Mouse (Mus musculus): ENCODE results near the gene Adamts14. TPM values are rescaled to one million over a fixed set of nuclear protein-coding genes. Genes with fewer than 3 reads are reported as not detected.

The Adamts14 gene
- total RNA-seq, 2 experiments from 2014 or later: 1.8 TPM

Other genes starting within 250 kb of the Adamts14 start
- gene Pcbd1, start 184.1 kb downstream of the Adamts14 start, total RNA-seq (2021): 10 to 100 TPM; 12.6 to 15.1 TPM
- 10 to 100 TPM; 23.5 to 23.9 TPM for gene Sgpl1, start 125.7 kb downstream of the Adamts14 start, total RNA-seq (2021)
- 10 to 100 TPM; 11.9 to 12.1 TPM for gene Tbata, start 101.5 kb downstream of the Adamts14 start, total RNA-seq (2021)
- not detected for gene Prf1, start 24.4 kb upstream of the Adamts14 start, total RNA-seq (2021)
- gene Pald1, start 110.1 kb upstream of the Adamts14 start, total RNA-seq (2021): 10 to 100 TPM; 14.3 to 15.4 TPM
- gene Nodal, start 144.5 kb upstream of the Adamts14 start, total RNA-seq (2021): under 1 TPM in 1 of 2 experiments, not detected in 1; 0.22 TPM
- 10 to 100 TPM; 56.1 to 56.8 TPM for gene Eif4ebp2, start 179.2 kb upstream of the Adamts14 start, total RNA-seq (2021)
- 10 to 100 TPM; 21.2 to 24.1 TPM for gene Lrrc20, start 202.4 kb upstream of the Adamts14 start, total RNA-seq (2021)

All from layer of hippocampus, postnatal 36 days (tissue).